Comparison of ENCODE assay signal across 8 mouse cellular contexts in genomic region chr15:27905341-27905740, GRCm38 (mm10).
DNase-seq lines count a peak whose midpoint lies in the region; ATAC-seq and TF ChIP-seq lines count a peak whose summit lies in the region.

No protein-coding gene starts in this region.

- H3K79me2 ChIP-seq in C2C12 (ENCODE audit: control insufficient read depth, insufficient read depth) = peaks cover 73% of the 10 kb centered on the region

- ATAC-seq in midbrain, embryonic 14.5 days (ENCODE audit: low FRiP score, low TSS enrichment) = no peak

- WGBS in midbrain, embryonic 14.5 days = 76% methylated on average over 6 of the region's 6 CpGs

- H3K4me2 ChIP-seq in midbrain, embryonic 14.5 days (ENCODE audit: low read length) = no peak overlapping the region

- 0 out of 2 replicates have a peak overlapping the region, but pooled peaks have one; percentile 37 for H3K27ac ChIP-seq in midbrain, embryonic 14.5 days (replicated peaks; ENCODE audit: low read depth, low read length)

- H3K36me3 ChIP-seq in C2C12 (ENCODE audit: control insufficient read depth, insufficient read depth) = peaks cover 61% of the 10 kb centered on the region
- peaks cover 27% of the 10 kb centered on the region for H3K36me3 ChIP-seq in midbrain, embryonic 14.5 days (ENCODE audit: control insufficient read depth, insufficient read depth, low read length)

- H3ac ChIP-seq in C2C12 (ENCODE audit: control insufficient read depth, insufficient read length, low read depth) = no peak overlapping the region

- peaks cover 8% of the 10 kb centered on the region for H3K79me3 ChIP-seq in C2C12 (ENCODE audit: low read depth)

- DNase-seq in cerebellum, adult 11-12 months = peak; percentile 32
- DNase-seq in cerebellum, adult 9-10 months = no peak
- peak; percentile 75 to 79 for DNase-seq in cerebellum, postnatal 10 days
- peak; percentile 32 for DNase-seq in gastrocnemius, postnatal 14 days
- peak; percentile 46 to 74 for DNase-seq in kidney, postnatal 25 days
- peak; percentile 74 for DNase-seq in midbrain, embryonic 14.5 days
- DNase-seq in c-Kit-positive CD71-positive TER-119-positive erythroid progenitor cells, embryonic 14.5 days (ENCODE audit: low spot score) = no peak

- no peak overlapping the region for H3K9ac ChIP-seq in midbrain, embryonic 14.5 days (replicated peaks; ENCODE audit: low read length)

- TF ChIP-seq CTCF in C2C12 (IDR thresholded peaks at IDR 0.05; ENCODE audit: control insufficient read depth, insufficient read depth, insufficient read length) = peak; percentile 47

- no peak overlapping the region for H3K4me3 ChIP-seq in C2C12 (ENCODE audit: insufficient read depth, poor library complexity, severe bottlenecking)
- no peak overlapping the region for H3K4me3 ChIP-seq in midbrain, embryonic 14.5 days (replicated peaks; ENCODE audit: low read depth, low read length)

- H3K4me1 ChIP-seq in midbrain, embryonic 14.5 days (ENCODE audit: control insufficient read depth, insufficient read depth, low read length) = peaks cover 13% of the 10 kb centered on the region

- intact Hi-C loops in gastrocnemius, postnatal 14 days (cut with DNase I; ENCODE audit: low total_unique reads) = no loop called here

- no peaks in the 10 kb centered on the region for H3K9me3 ChIP-seq in midbrain, embryonic 14.5 days (ENCODE audit: control insufficient read depth, low read length)

- H3K27me3 ChIP-seq in C2C12 (ENCODE audit: control insufficient read depth, insufficient read depth, insufficient read length) = no peaks in the 10 kb centered on the region
- H3K27me3 ChIP-seq in midbrain, embryonic 14.5 days (ENCODE audit: control insufficient read depth, insufficient read depth, low read length) = no peaks in the 10 kb centered on the region

TF ChIP-seq in C2C12, 6 proteins besides CTCF, POLR2A, EP300 and RAD21:
- TF ChIP-seq MYOG (IDR thresholded peaks at IDR 0.05; ENCODE audit: control insufficient read depth, extremely low read depth, insufficient read length) (no peak), MAX (IDR thresholded peaks at IDR 0.05) (no peak), FOSL1 (IDR thresholded peaks at IDR 0.05; ENCODE audit: insufficient read depth, low read length, poor library complexity, severe bottlenecking) (no peak), CEBPB (IDR thresholded peaks at IDR 0.05; ENCODE audit: low read depth) (no peak), MYOD1 (IDR thresholded peaks at IDR 0.05; ENCODE audit: control insufficient read depth, insufficient read length, low read depth) (no peak), USF1 (IDR thresholded peaks at IDR 0.05; ENCODE audit: low read depth) (no peak)
TF ChIP-seq in C2C12: peak in this region for 0.

Comparison
In these comparisons a context has a peak if more than half of its experiments do, and no peak if none do; other contexts are left out.
1. DNase-seq: peak in cerebellum, adult 11-12 months (single experiment), cerebellum, postnatal 10 days (2 of 2), gastrocnemius, postnatal 14 days (single experiment), kidney, postnatal 25 days (2 of 2) and midbrain, embryonic 14.5 days (single experiment); none in cerebellum, adult 9-10 months (single experiment) and c-Kit-positive CD71-positive TER-119-positive erythroid progenitor cells, embryonic 14.5 days (single experiment).